Comparison of ENCODE assay signal across 11 mouse cellular contexts in the genomic region with DNA sequence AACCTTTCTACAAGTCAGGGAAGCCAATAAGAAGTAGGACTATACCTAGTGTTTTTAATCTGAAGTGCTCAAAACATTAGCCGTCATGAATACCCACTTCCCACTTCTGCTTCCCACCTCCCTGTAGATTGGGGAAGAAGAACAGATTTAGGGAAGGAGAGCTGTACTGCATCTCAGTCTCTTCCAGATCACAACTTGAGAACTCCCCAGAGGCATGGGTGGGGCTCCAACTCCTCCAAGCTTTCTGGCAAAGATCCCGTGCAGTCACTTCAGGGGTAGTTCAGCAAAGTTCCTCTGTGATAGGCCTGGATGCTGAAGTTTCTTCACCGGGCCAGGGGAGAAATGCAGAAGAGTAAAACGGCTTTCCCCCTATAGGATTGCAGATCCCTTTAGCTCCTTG.
DNase-seq lines count a peak whose midpoint lies in the region; ATAC-seq and TF ChIP-seq lines count a peak whose summit lies in the region.
"Had no signal": no experiment of that assay in that cellular context is flagged by ENCODE, and none has a peak within 500 bp of the region (broad histone marks: within the 10 kb centered on the region; RNA-seq: fewer than 3 reads in every experiment).

No protein-coding gene starts in this region.

- no peak for TF ChIP-seq CTCF in MEL (IDR thresholded peaks at IDR 0.05 in 2 of 3, conservative IDR thresholded peaks at IDR 0.05 in 1 of 3; ENCODE audit: control insufficient read depth in 1 of 3, insufficient read depth in 1 of 3, low read depth in 2 of 3, low read length in 3 of 3, poor library complexity in 1 of 3, severe bottlenecking in 1 of 3)

- H3K36me3 ChIP-seq in MEL (ENCODE audit: control insufficient read depth in 1 of 2, insufficient read depth in 2 of 2, low read length in 2 of 2), result peaks cover 0 to 6% of the 10 kb centered on the region in 2 experiments; a peak in 2 of 4 replicates
- H3K36me3 ChIP-seq in midbrain, embryonic 11.5 days (ENCODE audit: control insufficient read depth, insufficient read depth, low read length), result no peaks in the 10 kb centered on the region

- no peaks in the 10 kb centered on the region for H3K79me2 ChIP-seq in MEL (ENCODE audit: control insufficient read depth, insufficient read depth, low read length, poor library complexity)

- TF ChIP-seq POLR2A in MEL (IDR thresholded peaks at IDR 0.05; ENCODE audit: control insufficient read depth in 1 of 2, insufficient read depth in 1 of 2, low read depth in 1 of 2, low read length in 2 of 2, poor library complexity in 1 of 2), result no peak

- TF ChIP-seq EP300 in MEL (IDR thresholded peaks at IDR 0.05; ENCODE audit: low read depth in 1 of 2, low read length in 2 of 2), result no peak

- H3K4me1 ChIP-seq in MEL (ENCODE audit: control insufficient read depth in 1 of 2, insufficient read depth in 2 of 2, low read length in 2 of 2), result peaks cover 3 to 4% of the 10 kb centered on the region in 2 experiments; a peak in 2 of 4 replicates
- peaks cover 4% of the 10 kb centered on the region; the same call in 1 of the 2 replicates for H3K4me1 ChIP-seq in midbrain, embryonic 11.5 days (ENCODE audit: control insufficient read depth, insufficient read depth, low read length)

- H3K9me3 ChIP-seq in MEL (replicated peaks; ENCODE audit: insufficient read depth, low read length), result no peaks in the 10 kb centered on the region
- H3K9me3 ChIP-seq in midbrain, embryonic 11.5 days (ENCODE audit: control insufficient read depth, low read length), result no peaks in the 10 kb centered on the region

- no peak for TF ChIP-seq RAD21 in MEL (IDR thresholded peaks at IDR 0.05; ENCODE audit: low read depth, low read length)

- ATAC-seq in midbrain, embryonic 11.5 days (ENCODE audit: low FRiP score), result no peak

- DNase-seq in adrenal gland, postnatal 10 days, result peak; percentile 33
- DNase-seq in adrenal gland, adult 18-20 months (ENCODE audit: low spot score in 2 of 2), result no peak
- peak; percentile 79 for DNase-seq in MEL (ENCODE audit: low read depth, low spot score)
- peak; percentile 80 for DNase-seq in heart, adult 8-10 months (ENCODE audit: low spot score)
- peak; percentile 79 for DNase-seq in lung, postnatal 25 days (ENCODE audit: low spot score)
- no peak for DNase-seq in embryo, embryonic 9.5 days (ENCODE audit: extremely low spot score)
- DNase-seq in frontal cortex, postnatal 14 days (ENCODE audit: low spot score in 2 of 2), result no peak
- no peak for DNase-seq in midbrain, embryonic 11.5 days (ENCODE audit: low spot score, missing footprints)
- DNase-seq: cerebellum, postnatal 36 days; kidney, adult 2 months; thymus, adult 2 months had no signal

- no peak overlapping the region for H3K4me3 ChIP-seq in MEL (ENCODE audit: control insufficient read depth in 1 of 2, insufficient read depth in 1 of 2, low read depth in 2 of 2, low read length in 2 of 2)
- no peak overlapping the region for H3K4me3 ChIP-seq in midbrain, embryonic 11.5 days (ENCODE audit: low read depth, low read length)

- no peak overlapping the region for H3K4me2 ChIP-seq in midbrain, embryonic 11.5 days

- 80% methylated on average over 4 of the region's 4 CpGs for WGBS in midbrain, embryonic 11.5 days

- no peak overlapping the region for H3K27ac ChIP-seq in MEL (ENCODE audit: control insufficient read depth, low read depth, low read length)
- no peak overlapping the region for H3K27ac ChIP-seq in midbrain, embryonic 11.5 days (ENCODE audit: low read depth, low read length)

- no peaks in the 10 kb centered on the region for H3K27me3 ChIP-seq in MEL (ENCODE audit: control insufficient read depth in 1 of 2, insufficient read depth in 2 of 2, low read length in 2 of 2)
- H3K27me3 ChIP-seq in midbrain, embryonic 11.5 days (ENCODE audit: control insufficient read depth, insufficient read depth, low read length), result no peaks in the 10 kb centered on the region

- no peak overlapping the region for H3K9ac ChIP-seq in MEL (ENCODE audit: control insufficient read depth, low read depth, low read length, poor library complexity, severe bottlenecking)
- no peak overlapping the region for H3K9ac ChIP-seq in midbrain, embryonic 11.5 days (ENCODE audit: low read length)

TF ChIP-seq in MEL, 35 proteins besides CTCF, POLR2A, EP300 and RAD21:
- TF ChIP-seq RCOR1 (IDR thresholded peaks at IDR 0.05; ENCODE audit: low read depth, low read length), result peak; percentile 62; the same call in 1 of the 2 replicates
- no peak for TF ChIP-seq NELFE (IDR thresholded peaks at IDR 0.05; ENCODE audit: low read depth, low read length)
- TF ChIP-seq MXI1 (IDR thresholded peaks at IDR 0.05; ENCODE audit: low read depth, low read length), result no peak

Comparison
In these comparisons a context has a peak if more than half of its experiments do, and no peak if none do; other contexts are left out.
1. DNase-seq: peak in adrenal gland, postnatal 10 days (single experiment), MEL (single experiment), heart, adult 8-10 months (single experiment) and lung, postnatal 25 days (single experiment); none in adrenal gland, adult 18-20 months (0 of 2), embryo, embryonic 9.5 days (single experiment), frontal cortex, postnatal 14 days (0 of 2) and midbrain, embryonic 11.5 days (single experiment).